Comparison of ENCODE assay signal across 9 mouse cellular contexts in genomic region chr8:12895535-12896150, GRCm38 (mm10). TPM values are rescaled to one million over a fixed set of nuclear protein-coding genes. Genes with fewer than 3 reads are reported as not detected.
DNase-seq lines count a peak whose midpoint lies in the region; TF ChIP-seq lines count a peak whose summit lies in the region.
"Had no signal": no experiment of that assay in that cellular context is flagged by ENCODE, and none has a peak within 500 bp of the region (broad histone marks: within the 10 kb centered on the region; RNA-seq: fewer than 3 reads in every experiment).

No protein-coding gene starts in this region.

- TF ChIP-seq CTCF in brain, embryonic 14.5 days (IDR thresholded peaks at IDR 0.05; ENCODE audit: borderline replicate concordance, extremely low read depth, insufficient read depth, insufficient read length): peak; percentile 48; the same call in 1 of the 2 replicates

- no peak for TF ChIP-seq POLR2A in brain, embryonic 14.5 days (IDR thresholded peaks at IDR 0.05; ENCODE audit: borderline replicate concordance, extremely low read depth, insufficient read depth, insufficient read length, poor library complexity, severe bottlenecking)

- peak; percentile 71 for DNase-seq in cerebellum, adult 9-10 months
- no peak for DNase-seq in cerebellum, postnatal 10 days
- DNase-seq in kidney, postnatal 10 days: peak; percentile 42
- no peak for DNase-seq in kidney, adult 9 months
- peak; percentile 12 for DNase-seq in 416B (ENCODE audit: low read depth)
- no peak for DNase-seq in brain, embryonic 14.5 days (ENCODE audit: low read depth)
- DNase-seq in retina, postnatal 1 day: no peak
- no peak for DNase-seq in ovary, adult 18-20 months (ENCODE audit: low spot score)
- DNase-seq: adrenal gland, adult 8-10 months had no signal

RNA-seq across cellular contexts. Expression of gene Mcf2l, which starts 22.0 kb away (rescaled TPM):
- 114 and 189 TPM in 2 replicates for polyA plus RNA-seq in brain, embryonic 14.5 days (2012; rRNA removed)

Comparison
In these comparisons a context has a peak if more than half of its experiments do, and no peak if none do; other contexts are left out.
1. DNase-seq: peak in cerebellum, adult 9-10 months (single experiment), kidney, postnatal 10 days (single experiment) and 416B (single experiment); none in cerebellum, postnatal 10 days (0 of 2), kidney, adult 9 months (single experiment), brain, embryonic 14.5 days (single experiment), retina, postnatal 1 day (single experiment) and ovary, adult 18-20 months (single experiment).